10 mouse cellular contexts compared by ENCODE assay signal in genomic region chr17:86464689-86465363, GRCm38 (mm10). TPM values are rescaled to one million over a fixed set of nuclear protein-coding genes. Genes with fewer than 3 reads are reported as not detected.
DNase-seq lines count a peak whose midpoint lies in the region; ATAC-seq and TF ChIP-seq lines count a peak whose summit lies in the region.
"Had no signal": no experiment of that assay in that cellular context is flagged by ENCODE, and none has a peak within 500 bp of the region (broad histone marks: within the 10 kb centered on the region; RNA-seq: fewer than 3 reads in every experiment).

No protein-coding gene starts in this region.

- ATAC-seq in hindbrain, embryonic 15.5 days (ENCODE audit: low FRiP score, low read depth) = peak; percentile 53; the same call in 1 of the 2 replicates
- ATAC-seq in liver, embryonic 16.5 days (ENCODE audit: low read depth) = peak; percentile 77
- ATAC-seq in lung, postnatal 0 days = no peak

- 29% methylated on average over 16 of the region's 16 CpGs for WGBS in hindbrain, embryonic 15.5 days
- WGBS in liver, embryonic 16.5 days (ENCODE audit: insufficient replicate concordance) = 66% methylated on average over 16 of the region's 16 CpGs
- 79% methylated on average over 16 of the region's 16 CpGs for WGBS in lung, postnatal 0 days

- no peak overlapping the region for H3K9ac ChIP-seq in hindbrain, embryonic 15.5 days
- H3K9ac ChIP-seq in liver, embryonic 16.5 days (ENCODE audit: low read depth, low read length) = no peak overlapping the region
- no peak overlapping the region for H3K9ac ChIP-seq in lung, postnatal 0 days (replicated peaks; ENCODE audit: low read depth)
- H3K9ac ChIP-seq: heart, embryonic 13.5 days; lung, embryonic 14.5 days had no signal

- no peaks in the 10 kb centered on the region for H3K36me3 ChIP-seq in hindbrain, embryonic 15.5 days
- no peaks in the 10 kb centered on the region for H3K36me3 ChIP-seq in liver, embryonic 16.5 days (ENCODE audit: control insufficient read depth, insufficient read depth)
- H3K36me3 ChIP-seq in lung, postnatal 0 days (ENCODE audit: insufficient read depth, low read length) = no peaks in the 10 kb centered on the region
- H3K36me3 ChIP-seq: heart, embryonic 13.5 days had no signal

- H3K27ac ChIP-seq in hindbrain, embryonic 15.5 days (replicated peaks) = peak overlapping the region; percentile 37
- no peak overlapping the region for H3K27ac ChIP-seq in liver, embryonic 16.5 days (ENCODE audit: low read length)
- no peak overlapping the region for H3K27ac ChIP-seq in lung, postnatal 0 days (ENCODE audit: low read length)
- H3K27ac ChIP-seq: heart, embryonic 13.5 days had no signal

- TF ChIP-seq CTCF in brain, embryonic 14.5 days (IDR thresholded peaks at IDR 0.05; ENCODE audit: borderline replicate concordance, extremely low read depth, insufficient read depth, insufficient read length) = no peak
- no peak for TF ChIP-seq CTCF in lung, postnatal 0 days (IDR thresholded peaks at IDR 0.05)

- no peaks in the 10 kb centered on the region for H3K27me3 ChIP-seq in hindbrain, embryonic 15.5 days
- no peaks in the 10 kb centered on the region for H3K27me3 ChIP-seq in liver, embryonic 16.5 days (ENCODE audit: control insufficient read depth, insufficient read depth, low read depth, low read length)
- H3K27me3 ChIP-seq in lung, postnatal 0 days (replicated peaks; ENCODE audit: insufficient read depth, low read length) = no peaks in the 10 kb centered on the region
- H3K27me3 ChIP-seq: heart, embryonic 13.5 days had no signal

- no peak for TF ChIP-seq POLR2A in brain, embryonic 14.5 days (IDR thresholded peaks at IDR 0.05; ENCODE audit: borderline replicate concordance, extremely low read depth, insufficient read depth, insufficient read length, poor library complexity, severe bottlenecking)

- no peak overlapping the region for H3K4me3 ChIP-seq in hindbrain, embryonic 15.5 days
- H3K4me3 ChIP-seq in liver, embryonic 16.5 days (ENCODE audit: low read depth, low read length) = no peak overlapping the region
- H3K4me3 ChIP-seq in lung, postnatal 0 days (ENCODE audit: low read depth, low read length) = no peak overlapping the region
- H3K4me3 ChIP-seq: heart, embryonic 13.5 days had no signal

- peaks cover 47% of the 10 kb centered on the region for H3K4me1 ChIP-seq in hindbrain, embryonic 15.5 days (replicated peaks)
- H3K4me1 ChIP-seq in liver, embryonic 16.5 days (ENCODE audit: control insufficient read depth, low read depth, low read length) = peaks cover 3% of the 10 kb centered on the region
- H3K4me1 ChIP-seq in lung, postnatal 0 days (ENCODE audit: insufficient read depth, low read depth, low read length) = no peaks in the 10 kb centered on the region

- no peak overlapping the region for H3K4me2 ChIP-seq in hindbrain, embryonic 15.5 days
- no peak overlapping the region for H3K4me2 ChIP-seq in liver, embryonic 16.5 days (ENCODE audit: low read depth, low read length)
- H3K4me2 ChIP-seq in lung, postnatal 0 days (replicated peaks; ENCODE audit: low read depth, low read length) = no peak overlapping the region
- H3K4me2 ChIP-seq: heart, embryonic 13.5 days; lung, embryonic 14.5 days had no signal

- no peak for TF ChIP-seq EP300 in lung, postnatal 0 days (IDR thresholded peaks at IDR 0.05)

- DNase-seq in embryo, embryonic 10 days (ENCODE audit: low spot score) = peak; percentile 24
- no peak for DNase-seq in embryo, embryonic 9.5 days (ENCODE audit: extremely low spot score)
- peak; percentile 77 for DNase-seq in brain, embryonic 14.5 days (ENCODE audit: low read depth)
- no peak for DNase-seq in lung, postnatal 25 days (ENCODE audit: low spot score)
- DNase-seq in lung, postnatal 0 days (ENCODE audit: low spot score) = no peak
- DNase-seq in adrenal gland, adult 18-20 months (ENCODE audit: low spot score in 2 of 2) = no peak
- DNase-seq: lung, embryonic 14.5 days had no signal

- H3K9me3 ChIP-seq in hindbrain, embryonic 15.5 days = no peaks in the 10 kb centered on the region
- no peaks in the 10 kb centered on the region for H3K9me3 ChIP-seq in liver, embryonic 16.5 days (replicated peaks; ENCODE audit: control insufficient read depth, low read length)
- no peaks in the 10 kb centered on the region for H3K9me3 ChIP-seq in lung, postnatal 0 days (ENCODE audit: low read length)
- H3K9me3 ChIP-seq: heart, embryonic 13.5 days had no signal

RNA-seq across cellular contexts. Expression of gene Gm10309, which starts 40.2 kb away (rescaled TPM):
- not detected in 2 replicates for polyA plus RNA-seq in brain, embryonic 14.5 days (2012; rRNA removed)
- polyA plus RNA-seq in hindbrain, embryonic 15.5 days (2015; fragmentation: Nextera tagmentation; extraction: Ambion mirVana) = 0.17 and 0.28 TPM in 2 replicates
- 0.07 TPM in 1 of 2 replicates, not detected in the other for polyA plus RNA-seq in liver, embryonic 16.5 days (2015; fragmentation: Nextera tagmentation; extraction: Ambion mirVana)
- polyA plus RNA-seq in lung, postnatal 0 days (2015; fragmentation: Nextera tagmentation; extraction: Ambion mirVana) = 0.30 and 0.54 TPM in 2 replicates
- under 1 TPM in 1 of 2 experiments, not detected in 1; 0.19 TPM for total RNA-seq in adrenal gland, adult 18-20 months (2021)

Comparison
In these comparisons a context has a peak if more than half of its experiments do, and no peak if none do; other contexts are left out.
1. DNase-seq: peak in embryo, embryonic 10 days (single experiment) and brain, embryonic 14.5 days (single experiment); none in embryo, embryonic 9.5 days (single experiment), lung, postnatal 25 days (single experiment), lung, postnatal 0 days (single experiment) and adrenal gland, adult 18-20 months (0 of 2).